Mouse (Mus musculus): ENCODE measurements around the gene Atp6v0d1. TPM values are rescaled to one million over a fixed set of nuclear protein-coding genes. Genes with fewer than 3 reads are reported as not detected.
"Not testable (repeated sequence)": the region's sequence is repeated elsewhere in the genome, so short reads cannot be mapped to it uniquely, and the experiment has no call there.

The Atp6v0d1 gene
- polyA plus RNA-seq, 1 experiment from 2014 or later: 254 TPM

DNA sequence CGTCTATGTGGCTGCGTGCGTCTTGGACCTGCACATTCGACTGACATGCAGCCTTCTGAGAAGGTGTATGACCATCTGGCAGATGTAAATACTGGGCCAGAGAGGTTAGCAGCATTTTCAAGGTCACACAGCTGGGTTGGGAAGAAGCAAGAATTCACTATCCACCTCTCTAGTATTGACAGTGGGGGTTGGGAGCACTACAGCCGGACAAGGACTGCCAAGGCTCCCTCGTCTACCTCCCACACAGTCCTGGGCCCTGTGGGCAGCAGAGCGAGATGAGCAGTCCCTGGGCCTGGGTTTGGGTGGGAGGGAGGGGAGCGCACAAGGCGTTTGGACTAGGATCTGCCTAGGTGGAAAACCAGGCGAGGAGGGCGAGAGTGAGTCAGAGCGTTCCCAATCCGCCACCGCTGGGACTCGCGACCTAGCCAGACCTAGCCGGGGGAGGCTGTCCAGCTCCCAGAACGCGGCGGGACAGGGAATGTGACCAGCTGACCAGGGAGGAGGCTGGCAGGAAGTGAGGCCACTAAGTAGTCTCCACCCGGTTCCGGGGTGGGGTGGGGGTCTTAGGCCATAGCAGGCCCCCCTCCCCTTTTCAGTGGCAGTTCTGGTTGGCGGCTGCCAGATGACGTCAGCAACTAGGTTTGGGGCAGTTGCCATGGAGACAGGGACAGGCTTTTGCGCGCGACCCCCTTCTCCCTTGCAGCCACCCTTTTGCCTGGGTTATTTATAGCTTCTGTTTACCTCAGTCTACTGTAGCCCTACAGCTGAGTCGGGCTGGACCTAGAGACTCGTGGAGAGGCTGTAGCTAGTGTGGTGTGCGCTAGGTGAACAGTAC lies 40.6 kb upstream of the Atp6v0d1 start:
- Histone ChIP-seq H3K4me3 (ENCODE audit: low read depth, low read length) (peak overlapping the region; percentile 85), H3K9ac (replicated peaks; ENCODE audit: low read depth, low read length) (peak overlapping the region; percentile 91), H3K27me3 (ENCODE audit: control insufficient read depth, insufficient read depth, low read length) (no peaks in the 10 kb centered on the region), H3K36me3 (ENCODE audit: control insufficient read depth, insufficient read depth, low read length) (no peaks in the 10 kb centered on the region), H3K27ac (ENCODE audit: low read depth, low read length) (peak overlapping the region; percentile 88), H3K4me1 (ENCODE audit: control insufficient read depth, insufficient read depth, low read length) (peaks cover 16% of the 10 kb centered on the region), H3K9me3 (ENCODE audit: control insufficient read depth, low read length) (no peaks in the 10 kb centered on the region), H3K4me2 (ENCODE audit: low read depth, low read length) (peak overlapping the region; percentile 96)
- ATAC-seq (ENCODE audit: low read depth): peak; percentile 75
- WGBS: under 1% methylated on average over 30 of the region's 30 CpGs

DNA sequence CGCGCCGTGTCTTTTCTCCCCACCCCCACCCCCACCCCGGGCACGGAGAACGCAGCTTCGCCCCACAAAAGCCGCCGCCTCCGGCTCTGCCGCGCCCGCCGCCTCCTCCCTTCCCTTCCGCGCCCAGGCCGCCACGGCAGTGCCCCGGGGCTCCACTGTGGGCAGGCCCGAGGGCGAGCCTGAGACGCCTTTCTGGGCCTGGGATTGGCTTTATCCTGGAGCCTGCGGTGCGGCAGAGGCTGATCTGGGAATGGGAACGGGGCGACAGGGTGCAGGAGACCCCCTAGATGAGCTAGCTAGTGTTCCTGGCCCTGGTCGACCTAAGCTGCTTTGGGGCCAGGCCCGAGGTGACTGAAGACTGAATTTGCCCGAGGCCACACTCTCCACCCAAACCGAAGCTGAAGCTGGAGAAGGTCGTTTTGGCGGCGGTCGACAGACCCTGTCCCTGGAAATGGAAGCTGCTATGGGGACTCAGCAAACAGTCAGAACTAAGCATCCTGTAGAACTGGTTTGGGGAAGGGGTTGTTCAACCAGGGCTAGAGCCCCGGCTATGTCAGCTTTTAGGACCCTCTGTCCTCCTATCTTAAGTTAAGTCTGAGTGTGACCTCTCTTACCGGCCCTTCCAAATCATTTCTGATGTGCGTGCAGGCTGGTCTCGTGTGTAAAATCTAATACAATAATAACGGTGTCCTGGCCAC lies 39.8 kb upstream of the Atp6v0d1 start:
- Histone ChIP-seq H3K27me3 (ENCODE audit: control insufficient read depth, insufficient read depth, low read length) (no peaks in the 10 kb centered on the region), H3K4me3 (ENCODE audit: low read depth, low read length) (peak overlapping the region; percentile 85), H3K4me1 (ENCODE audit: control insufficient read depth, insufficient read depth, low read length) (peaks cover 16% of the 10 kb centered on the region), H3K36me3 (ENCODE audit: control insufficient read depth, insufficient read depth, low read length) (no peaks in the 10 kb centered on the region), H3K9ac (replicated peaks; ENCODE audit: low read depth, low read length) (peak overlapping the region; percentile 91), H3K27ac (ENCODE audit: low read depth, low read length) (peak overlapping the region; percentile 88), H3K9me3 (ENCODE audit: control insufficient read depth, low read length) (no peaks in the 10 kb centered on the region), H3K4me2 (ENCODE audit: low read depth, low read length) (peak overlapping the region; percentile 96)
- ATAC-seq (ENCODE audit: low read depth): peak; percentile 35
- 1% methylated on average over 34 of the region's 39 CpGs for WGBS

DNA sequence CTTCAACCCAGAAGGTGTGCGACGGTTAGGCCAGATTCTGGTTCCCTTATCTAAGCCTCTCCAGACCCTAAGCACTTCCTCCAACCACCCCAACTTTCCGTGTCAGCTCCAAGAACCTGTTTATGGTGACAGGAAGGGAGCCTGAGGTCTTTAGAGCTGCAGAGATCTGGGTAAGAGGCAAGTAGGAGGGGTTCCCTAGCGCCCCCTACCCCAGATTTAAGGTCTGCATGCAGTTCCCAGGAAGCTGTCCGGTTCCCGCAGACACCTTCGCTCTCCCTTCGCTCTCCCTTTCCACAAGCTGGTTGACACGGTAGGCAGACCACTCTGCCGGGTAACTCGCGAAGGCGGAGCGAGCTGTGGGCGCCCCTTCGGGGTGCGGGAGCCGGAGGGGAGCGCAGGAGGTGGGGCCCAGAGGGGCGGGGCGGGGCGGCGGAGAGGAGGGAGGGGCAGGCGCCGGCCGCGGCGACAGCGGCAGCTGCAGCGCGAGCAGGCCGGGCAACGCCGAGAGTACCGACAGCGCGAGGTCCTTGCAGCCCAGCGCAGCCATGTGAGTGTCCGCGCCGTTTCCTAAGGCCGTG lies 39.0 kb upstream of the Atp6v0d1 start, which contains the start of gene Ripor1:
TSS of gene Ripor1 (plus strand) at position 452 of the 578 bp plus-strand sequence.
- Histone ChIP-seq H3K9ac (replicated peaks; ENCODE audit: low read depth, low read length) (peak within 1 kb of the TSS; percentile 91), H3K27ac (ENCODE audit: low read depth, low read length) (peak within 1 kb of the TSS; percentile 88), H3K9me3 (ENCODE audit: control insufficient read depth, low read length) (no peaks in the 10 kb centered on the region), H3K4me2 (ENCODE audit: low read depth, low read length) (peak within 1 kb of the TSS; percentile 96), H3K27me3 (ENCODE audit: control insufficient read depth, insufficient read depth, low read length) (no peaks in the 10 kb centered on the region), H3K4me3 (ENCODE audit: low read depth, low read length) (peak within 1 kb of the TSS; percentile 85), H3K36me3 (ENCODE audit: control insufficient read depth, insufficient read depth, low read length) (no peaks in the 10 kb centered on the region), H3K4me1 (ENCODE audit: control insufficient read depth, insufficient read depth, low read length) (peaks cover 16% of the 10 kb centered on the region)
- 0% methylated on average over 33 of the region's 42 CpGs for WGBS
- peak; percentile 77 for ATAC-seq (ENCODE audit: low read depth)

DNA sequence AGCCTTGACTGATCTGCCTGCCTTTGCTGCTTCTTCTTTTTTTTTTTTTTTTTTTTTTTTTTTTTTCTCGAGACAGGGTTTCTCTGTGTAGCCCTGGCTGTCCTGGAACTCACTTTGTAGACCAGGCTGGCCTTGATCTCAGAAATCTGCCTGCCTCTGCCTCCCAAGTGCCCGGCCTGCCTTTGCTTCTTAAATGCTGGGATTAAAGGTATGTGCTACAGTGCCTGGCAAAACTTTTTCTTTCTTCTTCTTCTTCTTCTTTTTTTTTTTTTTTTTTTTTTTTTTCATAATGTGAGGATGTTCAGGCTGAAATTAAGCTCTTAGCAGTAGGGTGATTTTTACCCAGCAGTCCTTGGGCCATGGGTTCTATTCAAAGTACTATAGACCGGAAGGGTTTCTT lies 36.7 kb upstream of the Atp6v0d1 start:
- not testable (repeated sequence) for H3K36me3 ChIP-seq (ENCODE audit: control insufficient read depth, insufficient read depth, low read length); H3K4me3 ChIP-seq (ENCODE audit: low read depth, low read length); H3K9ac ChIP-seq (replicated peaks; ENCODE audit: low read depth, low read length); H3K9me3 ChIP-seq (ENCODE audit: control insufficient read depth, low read length); H3K4me2 ChIP-seq (ENCODE audit: low read depth, low read length); H3K27me3 ChIP-seq (ENCODE audit: control insufficient read depth, insufficient read depth, low read length); H3K27ac ChIP-seq (ENCODE audit: low read depth, low read length); ATAC-seq (ENCODE audit: low read depth)
- 98% methylated on average over 2 of the region's 3 CpGs for WGBS
- H3K4me1 ChIP-seq (ENCODE audit: control insufficient read depth, insufficient read depth, low read length): peaks cover 16% of the 10 kb centered on the region

DNA sequence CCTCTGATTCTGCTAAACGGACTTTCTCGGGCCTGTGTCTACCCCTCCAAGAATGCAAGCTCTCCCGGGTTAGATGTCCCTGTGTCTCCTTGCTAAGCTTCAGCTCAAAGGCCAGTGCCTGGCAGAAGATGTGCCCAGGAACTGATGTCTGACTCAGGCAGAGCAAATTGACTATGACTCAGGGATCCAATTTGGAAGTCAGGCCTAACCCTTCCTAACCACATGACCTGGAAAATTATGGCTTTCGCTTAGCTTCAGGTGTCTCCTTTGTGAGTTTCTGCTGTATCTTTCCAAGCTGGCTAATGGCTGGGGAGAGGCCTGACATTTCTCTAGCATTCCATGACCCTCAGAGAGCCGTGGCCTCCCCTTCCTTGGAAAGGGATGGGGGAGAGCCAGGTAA lies 35.5 kb upstream of the Atp6v0d1 start:
- no peaks in the 10 kb centered on the region for H3K9me3 ChIP-seq (ENCODE audit: control insufficient read depth, low read length)
- 76% methylated on average over 5 of the region's 5 CpGs for WGBS
- H3K36me3 ChIP-seq (ENCODE audit: control insufficient read depth, insufficient read depth, low read length): no peaks in the 10 kb centered on the region
- H3K4me3 ChIP-seq (ENCODE audit: low read depth, low read length): no peak overlapping the region
- ATAC-seq (ENCODE audit: low read depth): no peak
- H3K27ac ChIP-seq (ENCODE audit: low read depth, low read length): no peak overlapping the region
- H3K27me3 ChIP-seq (ENCODE audit: control insufficient read depth, insufficient read depth, low read length): no peaks in the 10 kb centered on the region
- no peak overlapping the region for H3K9ac ChIP-seq (replicated peaks; ENCODE audit: low read depth, low read length)
- peaks cover 9% of the 10 kb centered on the region for H3K4me1 ChIP-seq (ENCODE audit: control insufficient read depth, insufficient read depth, low read length)
- H3K4me2 ChIP-seq (ENCODE audit: low read depth, low read length): no peak overlapping the region

DNA sequence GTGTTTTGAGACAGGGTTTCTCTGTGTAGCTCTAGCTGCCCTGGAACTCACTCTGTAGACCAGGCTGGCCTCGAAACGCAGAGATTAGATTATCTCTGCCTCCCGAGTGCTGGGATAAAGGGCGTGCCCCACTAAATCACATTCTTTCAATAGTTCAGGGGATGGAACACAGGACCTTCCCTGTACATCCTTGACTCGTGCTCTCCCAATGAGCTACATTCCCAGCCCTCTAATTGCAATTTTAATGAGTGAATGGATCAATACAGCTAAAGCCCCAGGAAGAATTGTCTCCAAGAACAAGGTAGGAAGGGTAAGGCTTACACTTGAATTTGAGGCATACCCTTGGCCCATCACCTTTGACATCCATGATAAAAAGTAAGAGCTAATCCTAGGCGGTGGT lies 32.9 kb upstream of the Atp6v0d1 start:
- Histone ChIP-seq H3K9ac (replicated peaks; ENCODE audit: low read depth, low read length) (no peak overlapping the region), H3K27me3 (ENCODE audit: control insufficient read depth, insufficient read depth, low read length) (no peaks in the 10 kb centered on the region), H3K4me3 (ENCODE audit: low read depth, low read length) (no peak overlapping the region), H3K36me3 (ENCODE audit: control insufficient read depth, insufficient read depth, low read length) (no peaks in the 10 kb centered on the region), H3K4me1 (ENCODE audit: control insufficient read depth, insufficient read depth, low read length) (no peaks in the 10 kb centered on the region), H3K4me2 (ENCODE audit: low read depth, low read length) (no peak overlapping the region), H3K27ac (ENCODE audit: low read depth, low read length) (no peak overlapping the region), H3K9me3 (ENCODE audit: control insufficient read depth, low read length) (no peaks in the 10 kb centered on the region)
- 80% methylated on average over 6 of the region's 6 CpGs for WGBS
- no peak for ATAC-seq (ENCODE audit: low read depth)

DNA sequence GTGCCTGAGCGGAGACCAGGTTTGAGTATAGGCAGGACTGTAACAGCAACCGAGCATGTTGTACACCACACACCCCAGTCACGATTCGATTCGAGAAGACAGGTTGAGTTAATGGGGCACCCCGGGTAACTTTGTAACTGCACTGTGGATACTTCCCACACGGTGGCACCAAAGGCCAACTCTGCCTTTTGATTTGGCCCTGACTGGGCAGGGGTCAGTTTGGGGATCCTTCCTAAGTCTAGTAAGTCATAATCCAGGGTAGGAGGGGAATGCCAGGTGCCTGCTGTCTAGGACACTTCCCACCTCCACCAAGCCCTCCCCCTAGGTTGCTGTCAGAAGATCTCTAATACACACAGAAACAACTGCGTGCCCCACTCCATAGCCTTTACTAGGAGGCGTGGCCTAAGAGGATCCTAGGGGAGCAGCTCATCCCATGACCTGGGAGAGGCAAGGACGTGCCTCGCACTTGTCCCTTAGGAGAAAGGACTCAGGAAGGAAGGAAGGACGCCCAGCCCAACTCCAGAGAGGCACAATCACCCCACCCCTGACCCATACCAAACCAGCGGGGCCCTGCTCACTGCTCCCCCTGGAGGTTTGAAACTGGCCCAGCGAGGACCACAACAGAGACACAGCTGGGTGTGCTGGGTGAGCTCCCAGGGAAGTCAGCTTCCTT lies 30.7 kb upstream of the Atp6v0d1 start:
- H3K9ac ChIP-seq (replicated peaks; ENCODE audit: low read depth, low read length): no peak overlapping the region
- no peak overlapping the region for H3K4me3 ChIP-seq (ENCODE audit: low read depth, low read length)
- no peaks in the 10 kb centered on the region for H3K9me3 ChIP-seq (ENCODE audit: control insufficient read depth, low read length)
- whole genome bisulfite sequencing: 3% methylated on average over 14 of the region's 14 CpGs
- H3K4me1 ChIP-seq (ENCODE audit: control insufficient read depth, insufficient read depth, low read length): no peaks in the 10 kb centered on the region
- ATAC-seq (ENCODE audit: low read depth): peak; percentile 28; the same call in 1 of the 2 replicates
- H3K27me3 ChIP-seq (ENCODE audit: control insufficient read depth, insufficient read depth, low read length): no peaks in the 10 kb centered on the region
- H3K36me3 ChIP-seq (ENCODE audit: control insufficient read depth, insufficient read depth, low read length): no peaks in the 10 kb centered on the region
- no peak overlapping the region for H3K27ac ChIP-seq (ENCODE audit: low read depth, low read length)
- H3K4me2 ChIP-seq (ENCODE audit: low read depth, low read length): no peak overlapping the region

DNA sequence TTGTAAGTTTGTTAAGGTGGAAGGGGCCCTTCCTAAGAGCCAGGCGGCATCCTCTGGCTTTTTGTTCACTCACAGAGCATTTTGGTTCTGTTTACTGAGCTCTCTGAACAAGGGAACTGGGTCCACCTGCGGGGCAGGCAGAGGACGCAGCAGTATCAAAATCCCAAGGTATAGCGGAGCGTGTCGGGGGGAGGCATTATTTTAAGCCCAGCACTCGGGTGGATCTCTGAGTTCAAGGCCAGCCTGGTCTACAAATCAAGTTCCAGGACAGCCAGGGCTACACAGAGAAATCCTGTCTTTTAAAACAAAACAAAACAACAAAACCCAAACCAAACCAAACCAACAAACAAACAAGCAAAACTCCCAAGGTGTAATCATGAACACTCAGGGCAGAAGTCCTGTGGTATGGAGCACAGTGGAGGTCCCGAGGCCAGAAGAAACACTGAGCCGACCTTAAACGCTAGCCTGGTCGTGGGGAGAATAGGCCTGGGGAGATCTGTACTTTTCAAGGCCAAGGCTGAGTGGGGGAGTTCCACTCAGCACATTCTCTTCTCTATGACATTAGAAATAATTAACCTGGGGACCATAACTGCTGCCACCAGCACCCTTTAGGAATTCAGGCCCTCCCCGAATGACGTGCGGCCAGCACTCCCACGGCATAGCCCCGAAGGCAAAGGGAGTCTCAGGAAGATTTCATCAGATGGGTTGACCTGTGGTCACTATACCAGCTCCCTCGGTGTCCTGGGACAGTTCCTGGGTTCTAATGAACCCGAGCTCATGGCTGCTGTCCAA lies 28.8 kb upstream of the Atp6v0d1 start:
- Histone ChIP-seq H3K9ac (replicated peaks; ENCODE audit: low read depth, low read length) (no peak overlapping the region), H3K4me2 (ENCODE audit: low read depth, low read length) (no peak overlapping the region), H3K36me3 (ENCODE audit: control insufficient read depth, insufficient read depth, low read length) (no peaks in the 10 kb centered on the region), H3K4me1 (ENCODE audit: control insufficient read depth, insufficient read depth, low read length) (no peaks in the 10 kb centered on the region), H3K27me3 (ENCODE audit: control insufficient read depth, insufficient read depth, low read length) (no peaks in the 10 kb centered on the region), H3K27ac (ENCODE audit: low read depth, low read length) (no peak overlapping the region), H3K4me3 (ENCODE audit: low read depth, low read length) (no peak overlapping the region), H3K9me3 (ENCODE audit: control insufficient read depth, low read length) (no peaks in the 10 kb centered on the region)
- no peak for ATAC-seq (ENCODE audit: low read depth)
- WGBS: 82% methylated on average over 18 of the region's 18 CpGs

Measured in neural tube, embryonic 14.5 days (tissue).